Mouse (Mus musculus): Measurements from ENCODE around the gene Ntrk2.

DNA sequence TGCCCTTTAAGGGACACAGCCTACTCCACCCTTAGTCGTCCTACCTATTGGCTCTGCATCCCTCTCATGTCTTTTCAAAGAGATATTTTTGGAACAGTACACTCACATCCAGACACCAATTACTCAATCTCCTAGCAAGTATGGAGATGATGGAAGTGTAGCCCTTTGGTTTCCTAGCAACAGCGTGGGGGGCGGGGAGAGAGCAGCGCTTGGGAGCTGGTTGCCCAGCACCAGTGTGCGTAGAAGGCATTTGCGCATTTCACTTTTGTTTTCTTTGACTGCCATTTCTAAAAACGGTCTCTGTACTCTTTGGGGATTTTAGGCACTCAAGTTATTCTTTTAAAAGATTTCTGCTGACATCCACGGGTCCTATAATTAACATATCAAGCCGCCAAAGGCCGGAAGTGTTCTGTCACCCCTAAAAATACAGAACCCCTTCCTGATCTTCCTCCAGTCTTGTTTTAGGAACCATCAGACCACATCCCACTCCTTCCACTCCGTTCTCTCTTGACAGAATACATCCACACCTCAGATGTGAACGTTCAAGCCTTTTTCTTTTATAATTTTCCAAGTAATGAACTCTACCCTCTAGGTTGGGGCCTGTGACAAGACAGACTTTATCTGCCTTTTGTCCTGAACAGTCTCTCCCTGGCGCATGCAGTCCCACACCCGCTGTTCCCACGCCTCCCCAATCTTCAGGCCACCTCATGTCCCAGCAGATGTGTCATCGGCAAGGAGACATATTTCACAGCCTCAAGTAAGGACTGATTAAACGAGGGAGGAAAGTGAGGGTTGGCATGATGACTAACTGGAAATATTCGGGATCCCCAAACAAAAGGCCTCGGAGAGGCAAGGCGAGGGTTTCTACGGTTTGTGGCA, 339.5 kb downstream of the Ntrk2 start:
- no peak for TF ChIP-seq CTCF (IDR thresholded peaks at IDR 0.05; ENCODE audit: low read depth)
- no peak for TF ChIP-seq EP300 (IDR thresholded peaks at IDR 0.05; ENCODE audit: low read depth)

All from heart, postnatal 0 days (tissue).